Mouse (Mus musculus): ENCODE measurements around the gene Prkaa2.

DNA sequence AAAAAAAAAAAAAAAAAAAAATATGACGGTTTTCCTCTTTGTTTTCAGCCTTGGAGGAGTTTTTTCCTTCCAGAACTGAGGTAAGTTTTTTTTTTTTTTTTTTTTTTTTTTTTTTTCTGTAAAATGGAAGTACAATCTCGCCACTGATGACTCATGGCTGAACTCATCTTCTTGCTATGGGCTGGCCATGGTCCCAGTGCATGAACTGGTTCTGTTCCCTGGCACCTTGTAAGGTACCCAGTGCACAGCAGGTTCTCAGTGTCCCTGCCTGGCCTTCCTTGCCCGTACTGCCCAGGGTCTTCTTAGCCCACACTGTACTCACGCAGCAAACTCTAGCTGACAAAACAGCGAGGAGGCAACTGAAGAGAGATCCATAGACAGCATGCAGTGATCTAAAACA lies 121.6 kb downstream of the Prkaa2 start:
- no peak for TF ChIP-seq CTCF (IDR thresholded peaks at IDR 0.05; ENCODE audit: low read depth, low read length)
- TF ChIP-seq POLR2A (IDR thresholded peaks at IDR 0.05; ENCODE audit: extremely low read depth, insufficient read depth, low read length) = no peak

All from liver, adult 2 months (tissue).